Mouse (Mus musculus) lung, embryonic 16.5 days (tissue): Measurements from ENCODE around the gene Wdr27. TPM values are rescaled to one million over a fixed set of nuclear protein-coding genes. Genes with fewer than 3 reads are reported as not detected.

Experiments used
- ATAC-seq: fragments of 200-750 bp; cut with Nextera tagmentation; 2 replicates; pipeline ENCODE4 v1.8.0; 2017; ENCODE audit warnings: low read depth, mild to moderate bottlenecking, moderate library complexity
- H3K27ac ChIP-seq: fragments of 300-500 bp; sonication (generic); 2 replicates; pipeline ENCODE4 v1.5.1; 2014; ENCODE audit warnings: mild to moderate bottlenecking, control low read depth, low read length
- H3K27me3 ChIP-seq: fragments of 300-500 bp; sonication (generic); 2 replicates; pipeline ENCODE4 v1.6.1; 2014; ENCODE audit warnings: low read depth, low read length, mixed read lengths; ENCODE audit not compliant: control insufficient read depth, insufficient read depth
- H3K36me3 ChIP-seq: fragments of 300-500 bp; sonication (generic); 2 replicates; pipeline ENCODE4 v1.6.1; 2014; ENCODE audit warnings: low read length; ENCODE audit not compliant: control insufficient read depth, insufficient read depth
- H3K4me1 ChIP-seq: fragments of 300-500 bp; sonication (generic); replicated peaks from 2 replicates; pipeline ENCODE4 v1.6.1; 2014; ENCODE audit warnings: low read length, mixed read lengths; ENCODE audit not compliant: control insufficient read depth, insufficient read depth
- H3K4me2 ChIP-seq: fragments of 300-500 bp; sonication (generic); 2 replicates; pipeline ENCODE4 v1.6.1; 2014; ENCODE audit warnings: low read depth, low read length, control low read depth
- H3K4me3 ChIP-seq: fragments of 300-500 bp; sonication (generic); 2 replicates; pipeline ENCODE4 v1.5.1; 2014; ENCODE audit warnings: mild to moderate bottlenecking, low read length, control low read depth
- H3K9ac ChIP-seq: fragments of 300-500 bp; sonication (generic); 2 replicates; pipeline ENCODE4 v1.6.1; 2014; ENCODE audit warnings: low read length, control low read depth
- H3K9me3 ChIP-seq: fragments of 300-500 bp; sonication (generic); 2 replicates; pipeline ENCODE4 v1.6.1; 2016; ENCODE audit warnings: low read length; ENCODE audit not compliant: control insufficient read depth
- WGBS: fragments of 180-500 bp; shearing (Covaris S2); extraction: QIAGEN DNeasy Blood & Tissue Kit; methylation state at CpG from one replicate; pipeline ENCODE4 v1.1.7; 2014; 5-methylcytosine and 5-hydroxymethylcytosine counted together
- polyA plus RNA-seq: library from polyadenylated mRNA; unstranded; fragments of >200 nt; fragmentation: Nextera tagmentation; extraction: Ambion mirVana; gene quantifications from 2 replicates; pipeline ENCODE4 v1.2.1, GENCODE M21; 2015

Gene Wdr27
- polyA plus RNA-seq, 1 experiment from 2014 or later = 11.1 TPM

- Histone ChIP-seq H3K4me2 (no peak overlapping the region), H3K9me3 (no peaks in the 10 kb centered on the region), H3K4me3 (no peak overlapping the region), H3K36me3 (no peaks in the 10 kb centered on the region), H3K4me1 (peaks cover 5% of the 10 kb centered on the region; the same call in 1 of the 2 replicates), H3K27ac (no peak overlapping the region), H3K9ac (no peak overlapping the region), H3K27me3 (no peaks in the 10 kb centered on the region)
- 65% methylated on average over 5 of the region's 5 CpGs for WGBS
- ATAC-seq = no peak
Measured at GRCm38 (mm10) chr17:14815304-14815703, 127.7 kb downstream of the Wdr27 start.

GRCm38 (mm10) chr17:14812631-14813030 is 130.3 kb downstream of the Wdr27 start:
- Histone ChIP-seq H3K4me2 (no peak overlapping the region), H3K9me3 (no peaks in the 10 kb centered on the region), H3K4me1 (peaks cover 5% of the 10 kb centered on the region; the same call in 1 of the 2 replicates), H3K36me3 (no peaks in the 10 kb centered on the region), H3K4me3 (no peak overlapping the region), H3K27me3 (no peaks in the 10 kb centered on the region), H3K9ac (no peak overlapping the region), H3K27ac (no peak overlapping the region)
- WGBS = 64% methylated on average over 6 of the region's 6 CpGs
- ATAC-seq = no peak

- H3K9me3 ChIP-seq = no peaks in the 10 kb centered on the region
- H3K4me2 ChIP-seq = no peak overlapping the region
- H3K27ac ChIP-seq = no peak overlapping the region
- no peaks in the 10 kb centered on the region for H3K27me3 ChIP-seq
- H3K36me3 ChIP-seq = no peaks in the 10 kb centered on the region
- 84% methylated on average over 8 of the region's 8 CpGs for WGBS
- no peak overlapping the region for H3K4me3 ChIP-seq
- ATAC-seq = no peak
- H3K4me1 ChIP-seq = 0 out of 2 replicates have a peak, but pooled peaks cover 2% of the 10 kb centered on the region
- no peak overlapping the region for H3K9ac ChIP-seq
Measured at GRCm38 (mm10) chr17:14812033-14812432, 130.9 kb downstream of the Wdr27 start.

- no peak for ATAC-seq
- Histone ChIP-seq H3K27me3 (no peaks in the 10 kb centered on the region), H3K4me3 (no peak overlapping the region), H3K4me2 (no peak overlapping the region), H3K27ac (no peak overlapping the region), H3K9ac (no peak overlapping the region), H3K9me3 (no peaks in the 10 kb centered on the region), H3K4me1 (no peaks in the 10 kb centered on the region), H3K36me3 (no peaks in the 10 kb centered on the region)
- 87% methylated on average over 7 of the region's 7 CpGs for WGBS
Measured at GRCm38 (mm10) chr17:14806808-14807207, 136.2 kb downstream of the Wdr27 start.

- Histone ChIP-seq H3K4me2 (no peak overlapping the region), H3K4me1 (no peaks in the 10 kb centered on the region), H3K27me3 (no peaks in the 10 kb centered on the region), H3K36me3 (no peaks in the 10 kb centered on the region), H3K4me3 (no peak overlapping the region), H3K9me3 (no peaks in the 10 kb centered on the region), H3K9ac (no peak overlapping the region), H3K27ac (no peak overlapping the region)
- 84% methylated on average over 4 of the region's 4 CpGs for WGBS
- ATAC-seq = no peak
Measured at GRCm38 (mm10) chr17:14799243-14799642, 143.7 kb downstream of the Wdr27 start.

GRCm38 (mm10) chr17:14795074-14795473 is 147.9 kb downstream of the Wdr27 start:
- Histone ChIP-seq H3K27ac (no peak overlapping the region), H3K9me3 (0 out of 2 replicates have a peak, but pooled peaks cover 2% of the 10 kb centered on the region), H3K36me3 (no peaks in the 10 kb centered on the region), H3K27me3 (no peaks in the 10 kb centered on the region), H3K4me2 (no peak overlapping the region), H3K9ac (no peak overlapping the region), H3K4me1 (no peaks in the 10 kb centered on the region), H3K4me3 (no peak overlapping the region)
- 89% methylated on average over 4 of the region's 4 CpGs for WGBS
- no peak for ATAC-seq

- H3K36me3 ChIP-seq = no peaks in the 10 kb centered on the region
- WGBS = 86% methylated on average over 5 of the region's 5 CpGs
- 0 out of 2 replicates have a peak, but pooled peaks cover 2% of the 10 kb centered on the region for H3K9me3 ChIP-seq
- no peak overlapping the region for H3K4me3 ChIP-seq
- H3K4me1 ChIP-seq = no peaks in the 10 kb centered on the region
- no peak overlapping the region for H3K9ac ChIP-seq
- no peaks in the 10 kb centered on the region for H3K27me3 ChIP-seq
- H3K4me2 ChIP-seq = no peak overlapping the region
- no peak overlapping the region for H3K27ac ChIP-seq
- ATAC-seq = no peak
Measured at GRCm38 (mm10) chr17:14779356-14779755, 163.6 kb downstream of the Wdr27 start.

- Histone ChIP-seq H3K27me3 (no peaks in the 10 kb centered on the region), H3K9ac (no peak overlapping the region), H3K4me3 (no peak overlapping the region), H3K9me3 (no peaks in the 10 kb centered on the region), H3K27ac (no peak overlapping the region), H3K4me2 (no peak overlapping the region), H3K4me1 (no peaks in the 10 kb centered on the region), H3K36me3 (no peaks in the 10 kb centered on the region)
- 58% methylated on average over 4 of the region's 4 CpGs for WGBS
- no peak for ATAC-seq
Measured at GRCm38 (mm10) chr17:14771339-14771738, 171.6 kb downstream of the Wdr27 start.

GRCm38 (mm10) chr17:14770377-14770776 is 172.6 kb downstream of the Wdr27 start:
- Histone ChIP-seq H3K4me1 (no peaks in the 10 kb centered on the region), H3K4me2 (no peak overlapping the region), H3K4me3 (no peak overlapping the region), H3K36me3 (no peaks in the 10 kb centered on the region), H3K9ac (no peak overlapping the region), H3K27ac (no peak overlapping the region), H3K9me3 (no peaks in the 10 kb centered on the region), H3K27me3 (no peaks in the 10 kb centered on the region)
- no peak for ATAC-seq
- WGBS = 68% methylated on average over 5 of the region's 5 CpGs
